Mouse (Mus musculus) C2C12 (cell line): Measurements from ENCODE around the gene Cdh5.

Experiments used
- CTCF ChIP-seq: IDR thresholded peaks from one replicate; pipeline ENCODE4 v1.5.1; 2011; ENCODE audit not compliant: control insufficient read depth, insufficient read depth, insufficient read length
- MYOD1 ChIP-seq: IDR thresholded peaks from one replicate; pipeline ENCODE4 v1.6.1; 2011; ENCODE audit warnings: low read depth; ENCODE audit not compliant: control insufficient read depth, insufficient read length
- MYOG ChIP-seq: IDR thresholded peaks from one replicate; pipeline ENCODE4 v1.6.1; 2011; ENCODE audit not compliant: control insufficient read depth, insufficient read length; ENCODE audit errors: extremely low read depth

DNA sequence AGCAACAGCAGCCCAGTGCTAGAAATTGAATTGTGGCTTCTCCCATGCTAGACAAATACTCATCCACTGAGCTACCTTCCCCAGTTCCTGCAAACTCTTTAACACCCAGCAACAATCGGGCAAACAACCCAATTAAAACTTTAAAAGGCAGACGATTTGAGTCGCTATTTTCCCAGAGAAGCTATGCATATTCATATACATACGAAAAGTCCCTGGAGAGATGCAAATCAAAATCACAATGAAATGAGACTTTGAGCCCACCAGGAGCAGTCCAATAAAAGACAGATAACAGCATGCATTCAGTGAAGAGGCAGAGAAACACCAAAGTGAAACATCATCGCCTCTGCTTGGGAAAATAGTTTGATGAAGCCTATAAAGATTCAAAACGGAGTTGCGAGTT is 8.1 kb upstream of the Cdh5 start:
- no peak for TF ChIP-seq MYOD1
- TF ChIP-seq CTCF, result no peak
- TF ChIP-seq MYOG, result no peak
